Mouse (Mus musculus): ENCODE measurements around the gene Dmgdh.

The Dmgdh gene

GRCm38 (mm10) chr13:93710325-93710724 is 36.1 kb downstream of the Dmgdh start:
- no peak for DNase-seq (ENCODE audit: low spot score)

- no peak for DNase-seq (ENCODE audit: low spot score)
These were observed 37.0 kb downstream of the Dmgdh start for GRCm38 (mm10) chr13:93711226-93711625.

GRCm38 (mm10) chr13:93712362-93712761 is 38.1 kb downstream of the Dmgdh start:
- no peak for DNase-seq (ENCODE audit: low spot score)

GRCm38 (mm10) chr13:93713826-93714225 is 39.6 kb downstream of the Dmgdh start:
- DNase-seq (ENCODE audit: low spot score): no peak

- DNase-seq (ENCODE audit: low spot score): no peak
These were observed 42.9 kb downstream of the Dmgdh start for GRCm38 (mm10) chr13:93717113-93717512.

- DNase-seq (ENCODE audit: low spot score): peak; percentile 68
These were observed 44.7 kb downstream of the Dmgdh start for GRCm38 (mm10) chr13:93718948-93719347.

- peak; percentile 43 for DNase-seq (ENCODE audit: low spot score)
These were observed 47.7 kb downstream of the Dmgdh start for GRCm38 (mm10) chr13:93721916-93722315.

GRCm38 (mm10) chr13:93723455-93723854 is 49.2 kb downstream of the Dmgdh start:
- DNase-seq (ENCODE audit: low spot score): no peak

GRCm38 (mm10) chr13:93724206-93724605 is 50.0 kb downstream of the Dmgdh start:
- no peak for DNase-seq (ENCODE audit: low spot score)

- DNase-seq (ENCODE audit: low spot score): no peak
These were observed 61.0 kb downstream of the Dmgdh start for GRCm38 (mm10) chr13:93735131-93735636.

GRCm38 (mm10) chr13:93744118-93744517 is 69.9 kb downstream of the Dmgdh start:
- no peak for DNase-seq (ENCODE audit: low spot score)

- no peak for DNase-seq (ENCODE audit: low spot score)
These were observed 78.6 kb downstream of the Dmgdh start for GRCm38 (mm10) chr13:93752597-93753400.

GRCm38 (mm10) chr13:93755084-93755483 is 80.9 kb downstream of the Dmgdh start:
- no peak for DNase-seq (ENCODE audit: low spot score)

GRCm38 (mm10) chr13:93756674-93757073 is 82.4 kb downstream of the Dmgdh start:
- DNase-seq (ENCODE audit: low spot score): no peak

GRCm38 (mm10) chr13:93757514-93757913 is 83.3 kb downstream of the Dmgdh start:
- no peak for DNase-seq (ENCODE audit: low spot score)

GRCm38 (mm10) chr13:93758149-93758898 is 84.1 kb downstream of the Dmgdh start:
- no peak for DNase-seq (ENCODE audit: low spot score)

- DNase-seq (ENCODE audit: low spot score): no peak
These were observed 87.6 kb downstream of the Dmgdh start for GRCm38 (mm10) chr13:93761831-93762230.

- no peak for DNase-seq (ENCODE audit: low spot score)
These were observed 88.6 kb downstream of the Dmgdh start for GRCm38 (mm10) chr13:93762879-93763278.

GRCm38 (mm10) chr13:93764321-93764973 is 90.2 kb downstream of the Dmgdh start:
- DNase-seq (ENCODE audit: low spot score): no peak

- DNase-seq (ENCODE audit: low spot score): no peak
These were observed 96.9 kb downstream of the Dmgdh start for GRCm38 (mm10) chr13:93771031-93771587.

GRCm38 (mm10) chr13:93771588-93772278 is 97.5 kb downstream of the Dmgdh start, which contains the start of gene Arsb:
Gene Arsb (plus strand): TSS chr13:93771630.
- peak; percentile 82 for DNase-seq (ENCODE audit: low spot score)

GRCm38 (mm10) chr13:93772279-93772636 is 98.0 kb downstream of the Dmgdh start:
- DNase-seq (ENCODE audit: low spot score): no peak

All from layer of hippocampus, adult 11-12 months (tissue).